Mouse (Mus musculus) testis, postnatal 14 days (tissue): ENCODE measurements at regions not wholly inside any gene's neighbourhood (a gene's known extent, or its start where the extent isn't known, plus 50 kb on each side); places are given as distances from the start of the nearest gene placed in this dataset.

Experiments
- DNase-seq: peaks from one replicate; pipeline ENCODE4 v3.0.0; 2021; ENCODE audit warnings: low spot score

GRCm38 (mm10) chr15:52095629-52096190, 1789.0 kb upstream of the Gm7489 start:
- no peak for DNase-seq

DNA sequence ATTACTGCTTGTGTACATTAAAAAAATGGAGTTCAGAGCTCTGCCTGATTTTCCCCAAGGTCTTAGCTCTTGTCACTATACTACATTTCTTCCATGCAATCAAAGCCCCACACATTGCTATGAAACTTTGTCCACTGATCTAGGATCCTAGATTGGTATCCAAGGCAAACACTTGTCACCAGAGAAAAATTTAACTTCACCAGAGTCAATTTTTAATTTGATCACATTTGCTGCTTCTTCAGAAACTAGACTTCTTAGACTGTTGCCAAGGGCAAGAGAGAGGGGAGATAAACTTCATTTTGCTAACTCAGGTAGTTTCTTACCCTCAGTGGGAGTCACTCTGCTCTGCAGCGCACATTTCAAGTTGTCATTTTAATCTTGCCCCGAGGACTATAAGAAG, 1775.9 kb upstream of the Gm7489 start:
- no peak for DNase-seq

- peak; percentile 58 for DNase-seq
These were observed 1770.2 kb upstream of the Gm7489 start for GRCm38 (mm10) chr15:52114368-52115036.

DNA sequence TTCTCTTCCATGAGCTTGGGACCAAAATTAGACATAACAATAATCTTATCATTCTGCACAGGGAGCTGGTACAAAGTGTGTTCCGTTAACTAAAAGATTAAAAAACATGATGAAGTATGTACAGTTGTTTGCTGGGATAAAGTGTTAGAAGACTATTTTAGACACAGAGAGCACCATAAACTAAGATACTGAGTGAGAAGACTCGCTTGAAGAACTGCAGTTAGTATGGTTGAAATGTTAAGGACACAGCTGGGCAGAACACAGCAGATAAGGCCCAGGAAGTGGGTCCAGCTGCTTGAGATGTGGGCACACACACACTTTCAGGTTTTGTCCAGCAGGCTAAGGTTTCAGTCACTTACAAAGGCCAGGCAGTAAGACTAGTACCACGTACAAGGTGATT, 1748.0 kb upstream of the Gm7489 start:
- no peak for DNase-seq

DNA sequence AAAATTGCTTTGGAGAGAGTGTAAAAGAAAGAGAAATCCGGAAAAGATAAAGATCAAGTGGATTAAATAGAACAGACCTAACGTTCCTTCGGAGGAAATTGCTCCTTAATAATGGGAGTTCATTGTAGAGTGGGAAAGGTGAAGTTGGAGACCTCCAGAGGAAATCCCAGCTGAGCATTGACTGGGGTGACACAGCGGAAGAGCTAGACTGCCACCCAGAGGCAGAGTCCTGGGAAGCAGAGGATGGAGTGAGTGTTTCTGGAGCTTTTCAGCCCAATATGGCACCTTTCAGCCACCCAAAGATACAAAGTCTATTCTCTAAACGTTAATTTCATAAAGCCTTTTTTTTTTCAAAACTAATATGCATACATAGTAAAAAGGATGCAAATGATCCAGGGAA, 1731.3 kb upstream of the Gm7489 start:
- no peak for DNase-seq

DNA sequence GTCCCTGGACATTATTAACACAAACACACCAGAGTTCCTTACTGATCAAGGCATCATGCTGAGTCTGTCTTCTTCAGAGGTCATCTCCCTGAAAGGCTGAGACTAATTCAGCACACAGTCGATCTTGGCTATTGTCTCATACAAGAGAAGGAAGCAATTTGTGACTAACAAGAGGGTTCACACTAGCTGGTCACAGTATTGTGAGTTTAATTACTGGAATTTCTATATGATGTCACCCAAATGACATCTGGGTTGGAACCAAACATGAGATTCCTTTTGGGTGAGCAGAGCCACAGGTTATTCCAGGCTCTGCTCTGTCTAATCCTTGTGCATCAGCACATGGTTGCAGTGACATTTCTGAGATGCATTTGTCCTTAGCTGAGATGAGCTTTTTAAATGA, 1728.9 kb upstream of the Gm7489 start:
- DNase-seq, result no peak

- no peak for DNase-seq
These were observed 1727.9 kb upstream of the Gm7489 start for GRCm38 (mm10) chr15:52156779-52157178.

DNA sequence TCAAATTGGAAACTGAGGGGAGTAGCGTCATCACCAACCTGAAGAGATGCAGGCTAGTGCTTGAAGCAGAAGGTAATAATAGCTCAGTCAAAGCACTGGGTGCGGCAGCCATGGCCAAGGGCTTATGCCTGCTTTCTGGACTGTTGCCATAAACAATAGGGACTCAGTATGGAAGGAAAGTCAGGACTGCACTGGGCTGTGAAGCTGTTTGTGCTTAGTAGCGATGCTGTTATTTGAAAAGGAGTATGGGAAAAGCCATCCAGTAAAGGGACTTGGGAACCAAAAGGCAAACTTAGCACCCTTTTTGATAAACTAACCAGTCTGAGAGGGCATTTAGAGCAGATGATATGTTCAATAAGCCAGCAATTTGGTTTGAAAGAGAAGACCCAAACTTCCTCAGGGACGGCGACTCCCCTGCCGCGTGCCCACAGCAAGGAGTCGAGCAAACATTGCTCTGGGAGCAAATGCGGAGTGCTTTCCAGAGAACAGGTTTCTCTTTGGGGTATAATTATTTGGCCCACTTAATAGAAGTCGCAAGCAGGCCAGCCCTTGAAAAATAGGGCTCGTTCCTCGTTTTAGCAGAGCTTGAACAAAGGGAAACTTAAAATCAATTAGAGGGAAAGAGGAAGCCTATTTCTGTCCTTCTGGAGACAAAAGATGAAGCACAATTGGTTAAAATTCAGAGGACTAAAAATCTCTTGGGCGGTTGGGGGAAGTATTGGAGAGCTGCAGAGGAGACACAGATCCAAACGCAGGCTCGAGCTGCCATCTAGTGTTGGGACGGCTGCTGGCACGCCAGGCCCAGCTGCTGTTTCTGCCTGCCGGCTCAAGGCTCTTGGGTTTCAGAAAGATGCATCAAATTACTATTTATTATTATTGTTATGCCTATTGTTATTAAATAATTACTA, 1724.3 kb upstream of the Gm7489 start:
- peak; percentile 45 for DNase-seq

DNA sequence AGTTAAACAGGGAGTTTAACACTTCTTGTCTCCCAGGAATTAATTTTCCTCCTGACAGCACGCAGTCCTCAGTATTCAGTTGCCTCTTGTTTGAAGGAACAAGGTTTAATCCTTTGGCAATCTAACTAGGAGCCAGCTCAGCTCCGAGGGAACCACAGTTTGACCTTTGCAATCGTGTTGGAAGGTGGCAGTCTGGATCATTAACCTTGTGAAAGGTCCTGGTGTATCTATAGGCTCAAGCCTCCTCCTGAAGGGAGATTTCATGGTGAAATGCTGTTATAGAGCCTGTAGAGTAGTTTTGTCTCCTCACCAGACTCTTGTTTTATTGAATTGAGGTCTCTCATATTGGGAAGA, 1723.6 kb upstream of the Gm7489 start:
- no peak for DNase-seq

DNA sequence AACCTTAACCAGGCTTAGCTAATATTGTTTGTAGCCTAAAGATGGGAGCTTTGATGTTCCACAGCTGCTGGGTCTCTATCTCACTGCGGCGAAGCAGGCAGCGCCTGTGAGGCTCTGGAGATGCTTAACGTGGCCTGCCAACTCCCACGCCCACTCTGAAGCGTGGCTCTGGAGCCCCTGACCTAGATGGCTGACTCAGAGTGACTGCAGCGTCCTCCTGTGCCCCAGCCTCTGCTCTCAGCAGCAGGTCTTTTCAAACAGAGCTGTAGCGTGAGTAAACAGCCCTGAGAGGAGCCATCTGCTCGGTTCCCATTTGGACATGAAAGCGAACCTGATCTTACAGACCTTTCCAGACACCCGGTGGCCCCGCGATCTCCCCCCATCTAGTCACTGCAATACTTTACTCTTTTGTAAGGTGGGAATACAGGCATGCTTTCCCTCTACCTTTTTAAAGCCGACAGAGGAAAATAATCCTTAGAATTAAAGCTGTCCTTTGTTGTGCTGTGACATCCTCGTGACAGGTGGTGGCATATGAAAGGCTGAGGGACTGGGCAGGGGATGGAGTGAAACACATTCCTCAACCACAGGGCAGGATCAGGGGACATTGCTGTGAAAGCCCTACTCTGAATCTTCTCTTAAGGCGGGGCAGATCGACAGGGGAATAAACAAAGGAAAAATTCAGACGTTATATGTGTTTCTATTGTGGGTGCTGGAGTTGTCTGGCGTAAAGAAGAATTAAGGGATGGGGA, 1723.0 kb upstream of the Gm7489 start:
- DNase-seq, result no peak

GRCm38 (mm10) chr15:52166144-52166543, 1718.6 kb upstream of the Gm7489 start:
- DNase-seq, result no peak

DNA sequence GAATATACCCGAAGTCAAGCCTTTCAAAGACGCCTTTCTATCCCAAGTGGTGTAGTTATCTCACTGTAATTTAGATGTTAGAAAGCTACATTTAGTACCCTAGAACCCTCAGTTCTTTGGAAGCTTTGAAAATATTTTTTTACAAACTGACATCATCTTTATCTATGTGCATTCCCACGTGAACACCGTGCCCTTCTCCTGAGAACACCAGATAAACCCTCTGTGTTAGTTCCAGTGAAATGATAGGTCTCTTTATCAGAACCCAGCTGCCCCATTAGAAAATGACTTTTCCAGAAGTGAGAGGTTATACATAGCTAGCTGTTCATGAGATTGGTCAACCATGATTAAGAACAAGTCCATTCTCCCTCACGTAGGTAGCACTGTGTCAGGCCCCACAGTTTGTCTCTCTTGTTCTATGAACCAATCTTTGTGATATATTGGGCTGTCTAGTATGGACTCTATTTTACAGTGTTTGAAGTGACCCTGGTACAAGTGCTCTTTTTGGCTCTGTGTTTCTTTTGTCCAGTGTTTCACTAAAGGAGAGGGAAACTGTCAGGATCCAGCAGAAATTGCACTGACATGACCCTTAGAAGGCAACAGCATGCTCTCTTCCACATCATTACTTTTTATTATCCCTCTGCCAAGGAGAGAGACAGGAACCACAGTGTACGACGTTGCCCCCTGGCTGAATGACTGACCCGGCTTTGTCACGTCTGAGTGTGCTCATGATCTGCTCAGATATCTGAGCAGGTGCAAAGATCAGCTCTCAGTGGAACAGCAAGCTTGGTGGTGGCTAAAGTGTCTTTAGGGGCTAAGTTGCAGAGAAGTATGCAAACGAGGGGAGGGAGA, 1717.9 kb upstream of the Gm7489 start:
- DNase-seq, result no peak

DNA sequence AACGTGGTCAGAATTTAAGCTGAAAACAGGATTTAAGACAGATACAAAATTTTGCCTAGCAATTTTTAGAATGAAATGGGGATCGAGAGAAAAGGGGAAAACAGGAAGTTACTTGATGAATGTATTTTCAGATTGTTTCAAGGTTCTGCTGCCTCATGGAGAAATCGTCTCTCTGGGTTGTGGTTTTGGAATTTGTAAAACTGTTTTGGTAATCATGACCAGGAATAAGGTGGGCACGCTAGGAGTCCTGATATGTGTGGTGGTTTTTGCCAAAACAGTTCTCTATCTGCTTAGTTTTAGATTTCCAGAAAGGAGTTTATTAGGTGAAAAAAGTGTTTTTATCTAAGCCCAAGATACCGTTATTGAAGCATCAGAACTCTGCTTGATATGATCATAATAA, 1716.9 kb upstream of the Gm7489 start:
- DNase-seq, result no peak

DNA sequence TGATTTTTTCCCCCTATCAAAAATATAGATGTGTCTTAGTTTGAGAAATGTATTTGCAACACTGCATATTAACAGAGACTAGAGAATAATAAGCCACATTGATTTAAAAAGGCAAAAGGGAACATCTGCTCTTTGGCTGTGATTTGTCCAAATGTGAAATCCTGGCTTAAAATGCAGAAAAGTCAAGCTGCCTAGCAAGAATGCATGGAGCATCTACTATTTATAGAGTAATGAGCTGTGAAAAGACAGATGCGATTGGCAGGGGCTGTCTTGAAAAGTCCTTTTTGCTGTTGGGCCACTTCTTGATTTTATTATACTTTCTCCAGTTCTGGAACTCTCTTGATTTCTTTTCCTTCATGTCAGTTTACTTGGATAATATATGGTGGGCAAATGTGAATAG, 1707.8 kb upstream of the Gm7489 start:
- DNase-seq, result no peak

GRCm38 (mm10) chr15:52178668-52179067, 1706.0 kb upstream of the Gm7489 start:
- DNase-seq, result no peak

GRCm38 (mm10) chr15:52179379-52179778, 1705.3 kb upstream of the Gm7489 start:
- DNase-seq, result no peak

- DNase-seq, result no peak
These were observed 1693.5 kb upstream of the Gm7489 start for GRCm38 (mm10) chr15:52191176-52191575.

DNA sequence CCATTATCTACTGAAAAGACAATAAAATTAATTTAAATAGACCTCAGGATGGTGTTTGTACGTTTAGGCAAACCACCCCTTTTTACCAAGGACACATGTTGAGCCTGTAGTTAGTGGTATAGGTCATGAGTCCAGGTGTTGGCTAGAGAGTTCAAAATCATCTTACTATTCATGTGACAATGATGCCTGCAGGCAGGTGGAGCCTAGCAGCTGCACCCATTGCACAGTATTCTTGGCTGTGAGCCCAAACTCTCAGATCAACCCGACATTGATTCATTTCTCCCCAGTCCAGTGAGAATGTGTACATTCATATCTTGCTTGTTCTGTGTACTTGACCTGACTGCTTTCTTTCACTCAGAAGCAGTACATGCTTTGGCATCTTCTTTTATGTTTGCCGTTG, 1677.4 kb upstream of the Gm7489 start:
- no peak for DNase-seq

DNA sequence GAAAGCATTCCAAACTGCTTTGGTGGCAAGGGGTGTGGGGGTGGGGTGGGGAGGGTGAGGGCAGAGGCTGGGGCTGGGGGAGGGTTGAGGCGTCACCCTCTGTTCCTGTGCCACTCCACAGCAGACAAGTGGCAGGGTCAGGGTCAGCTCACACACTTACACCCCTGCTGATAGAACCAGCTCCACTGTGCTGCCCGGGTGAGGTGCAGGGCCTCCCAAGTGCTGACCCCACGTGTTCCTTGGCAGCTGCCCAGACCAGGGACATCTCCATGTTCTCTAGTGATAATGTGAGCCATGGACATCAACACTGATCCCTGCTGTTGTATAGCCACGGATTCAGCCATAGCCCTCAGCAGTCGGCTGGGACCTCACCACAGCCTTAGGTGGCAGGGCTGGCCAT, 1652.3 kb upstream of the Gm7489 start:
- no peak for DNase-seq

DNA sequence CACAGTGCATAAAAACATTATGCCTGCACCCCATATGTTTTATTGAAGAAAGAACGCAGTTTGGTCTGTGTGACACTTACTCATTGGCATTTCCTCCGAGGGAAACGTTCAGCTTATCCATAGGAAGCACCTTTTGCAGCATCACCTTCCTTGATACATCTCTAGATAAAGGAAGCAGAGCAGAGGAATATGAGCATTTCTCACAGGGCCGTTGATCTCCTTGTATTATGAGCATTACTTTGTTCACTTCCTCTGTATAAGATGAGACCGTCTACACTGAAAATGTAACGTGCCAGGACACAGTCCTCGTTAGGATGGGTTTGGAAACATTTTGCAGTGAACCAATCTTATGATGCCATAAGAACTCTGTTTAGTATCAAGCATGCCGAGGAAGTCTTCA, 1648.5 kb upstream of the Gm7489 start:
- DNase-seq, result no peak

DNA sequence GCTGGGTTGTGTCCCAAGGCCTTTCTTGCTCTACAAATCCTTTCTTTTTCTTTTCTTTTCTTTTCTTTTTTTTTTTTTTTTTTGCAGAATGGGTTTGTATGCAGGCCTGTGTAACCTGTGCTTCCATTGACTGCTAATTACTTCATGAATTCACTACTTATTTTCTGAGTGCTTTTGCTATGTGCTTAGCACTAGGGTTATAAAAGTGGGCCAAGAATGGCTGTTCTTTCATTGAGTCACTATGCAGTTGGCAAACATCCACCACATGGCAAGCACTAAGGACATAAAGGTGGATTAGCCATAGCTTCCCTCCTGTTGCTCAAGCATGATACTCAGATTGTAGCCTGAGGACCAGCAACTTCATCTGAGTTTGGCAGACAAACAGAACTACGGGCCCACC, 1641.8 kb upstream of the Gm7489 start:
- DNase-seq, result no peak
